Mouse (Mus musculus) hindbrain, embryonic 12.5 days (tissue): Measurements from ENCODE around the gene Rbp3. TPM values are rescaled to one million over a fixed set of nuclear protein-coding genes. Genes with fewer than 3 reads are reported as not detected.
A peak's percentile ranks its signal among the peaks of the same experiment; 100 is the strongest.

ENCODE experiments used
- ATAC-seq: fragments of 200-750 bp; cut with Nextera tagmentation; 2 replicates; pipeline ENCODE4 v1.8.0; 2017; ENCODE audit warnings: moderate TSS enrichment; ENCODE audit not compliant: low FRiP score
- H3K27ac ChIP-seq: fragments of 300-500 bp; sonication (generic); 2 replicates; pipeline ENCODE4 v1.5.1; 2016; ENCODE audit warnings: mild to moderate bottlenecking
- H3K27me3 ChIP-seq: fragments of 300-500 bp; sonication (generic); 2 replicates; pipeline ENCODE4 v1.6.1; 2016; ENCODE audit warnings: mild to moderate bottlenecking
- H3K36me3 ChIP-seq: fragments of 300-500 bp; sonication (generic); 2 replicates; pipeline ENCODE4 v1.6.1; 2016; ENCODE audit warnings: mild to moderate bottlenecking
- H3K4me1 ChIP-seq: fragments of 300-500 bp; sonication (generic); 2 replicates; pipeline ENCODE4 v1.6.1; 2016
- H3K4me2 ChIP-seq: fragments of 300-500 bp; sonication (generic); replicated peaks from 2 replicates; pipeline ENCODE4 v1.6.1; 2016; ENCODE audit warnings: mild to moderate bottlenecking
- H3K4me3 ChIP-seq: fragments of 300-500 bp; sonication (generic); 2 replicates; pipeline ENCODE4 v1.5.1; 2016; ENCODE audit warnings: mild to moderate bottlenecking
- H3K9ac ChIP-seq: fragments of 300-500 bp; sonication (generic); 2 replicates; pipeline ENCODE4 v1.6.1; 2016; ENCODE audit warnings: mild to moderate bottlenecking, moderate library complexity
- H3K9me3 ChIP-seq: fragments of 300-500 bp; sonication (generic); replicated peaks from 2 replicates; pipeline ENCODE4 v1.6.1; 2016; ENCODE audit warnings: mild to moderate bottlenecking
- WGBS: fragments of 180-500 bp; shearing (Covaris S2); methylation state at CpG from one replicate; pipeline ENCODE4 v1.1.7; 2016; 5-methylcytosine and 5-hydroxymethylcytosine counted together
- polyA plus RNA-seq: library from polyadenylated mRNA; unstranded; fragments of >200 nt; fragmentation: Nextera tagmentation; extraction: Ambion mirVana; gene quantifications from 2 replicates; pipeline ENCODE4 v1.2.1, GENCODE M21; 2016

Gene Rbp3
- polyA plus RNA-seq, 1 experiment from 2014 or later, result not detected

GRCm38 (mm10) chr14:33940739-33941138 lies 13.1 kb upstream of the Rbp3 start, which contains the start of gene Gdf2:
TSS of gene Gdf2 (plus strand) at chr14:33941039.
- no peaks in the 10 kb centered on the region for H3K9me3 ChIP-seq
- H3K27me3 ChIP-seq, result 0 out of 2 replicates have a peak, but pooled peaks cover 3% of the 10 kb centered on the region
- no peaks in the 10 kb centered on the region for H3K36me3 ChIP-seq
- no peak within 1 kb of the TSS for H3K4me2 ChIP-seq
- WGBS, result 76% methylated on average over 8 of the region's 8 CpGs
- no peaks in the 10 kb centered on the region for H3K4me1 ChIP-seq
- H3K4me3 ChIP-seq, result no peak within 1 kb of the TSS
- no peak within 1 kb of the TSS for H3K9ac ChIP-seq
- H3K27ac ChIP-seq, result no peak within 1 kb of the TSS
- ATAC-seq, result no peak

DNA sequence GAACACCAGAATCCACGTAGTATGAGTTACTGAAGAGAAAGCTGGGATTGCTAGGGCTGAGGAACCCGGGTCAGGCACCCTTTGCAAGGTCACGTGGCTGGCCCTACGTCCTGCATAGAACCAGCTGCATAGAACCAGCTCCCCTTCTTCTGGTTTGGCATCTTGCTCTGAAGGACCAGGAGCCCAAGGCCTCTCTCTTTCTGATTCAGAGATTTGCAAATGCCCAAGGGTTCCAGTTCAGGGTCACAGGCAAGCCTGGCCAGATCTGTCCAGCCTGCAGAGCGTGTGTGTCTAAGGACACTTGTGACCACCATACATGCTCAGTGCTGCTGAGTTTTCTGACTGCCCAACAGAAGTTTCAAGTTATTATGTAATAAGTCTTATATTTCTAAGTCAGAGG lies 11.6 kb upstream of the Rbp3 start:
- ATAC-seq, result no peak
- Histone ChIP-seq H3K9me3 (no peaks in the 10 kb centered on the region), H3K4me3 (no peak overlapping the region), H3K27me3 (0 out of 2 replicates have a peak, but pooled peaks cover 3% of the 10 kb centered on the region), H3K36me3 (no peaks in the 10 kb centered on the region), H3K4me2 (no peak overlapping the region), H3K27ac (no peak overlapping the region), H3K9ac (no peak overlapping the region), H3K4me1 (no peaks in the 10 kb centered on the region)
- WGBS, result 78% methylated on average over 5 of the region's 5 CpGs

DNA sequence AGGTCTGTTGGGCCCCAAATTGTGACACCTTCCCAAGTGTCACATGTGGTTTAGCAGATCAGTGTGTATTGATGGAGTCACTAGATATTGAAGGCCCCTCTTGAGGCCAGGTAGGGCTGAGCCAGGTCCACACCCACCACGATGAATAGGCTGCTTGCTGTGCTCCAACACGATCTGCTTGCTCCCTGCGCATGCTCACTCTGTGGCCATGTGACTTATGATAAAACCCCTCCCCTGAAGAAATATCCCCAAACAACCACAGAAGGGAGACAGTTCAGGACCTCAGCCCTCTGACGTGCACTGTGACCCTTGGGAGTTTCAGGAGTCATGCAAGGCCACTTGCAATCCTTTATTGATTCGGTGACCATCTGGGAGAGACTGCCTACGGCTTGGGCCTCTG lies 7.7 kb upstream of the Rbp3 start:
- Histone ChIP-seq H3K4me2 (no peak overlapping the region), H3K4me1 (no peaks in the 10 kb centered on the region), H3K9ac (no peak overlapping the region), H3K27ac (no peak overlapping the region), H3K27me3 (no peaks in the 10 kb centered on the region), H3K9me3 (no peaks in the 10 kb centered on the region), H3K4me3 (no peak overlapping the region), H3K36me3 (no peaks in the 10 kb centered on the region)
- ATAC-seq, result no peak
- WGBS, result 76% methylated on average over 6 of the region's 6 CpGs

- H3K27me3 ChIP-seq, result no peaks in the 10 kb centered on the region
- 62% methylated on average over 6 of the region's 6 CpGs for WGBS
- H3K9ac ChIP-seq, result no peak overlapping the region
- H3K4me3 ChIP-seq, result no peak overlapping the region
- no peaks in the 10 kb centered on the region for H3K4me1 ChIP-seq
- no peak overlapping the region for H3K27ac ChIP-seq
- H3K4me2 ChIP-seq, result no peak overlapping the region
- no peaks in the 10 kb centered on the region for H3K36me3 ChIP-seq
- no peaks in the 10 kb centered on the region for H3K9me3 ChIP-seq
- ATAC-seq, result no peak
Measured at GRCm38 (mm10) chr14:33952233-33952981, 1.4 kb upstream of the Rbp3 start.

DNA sequence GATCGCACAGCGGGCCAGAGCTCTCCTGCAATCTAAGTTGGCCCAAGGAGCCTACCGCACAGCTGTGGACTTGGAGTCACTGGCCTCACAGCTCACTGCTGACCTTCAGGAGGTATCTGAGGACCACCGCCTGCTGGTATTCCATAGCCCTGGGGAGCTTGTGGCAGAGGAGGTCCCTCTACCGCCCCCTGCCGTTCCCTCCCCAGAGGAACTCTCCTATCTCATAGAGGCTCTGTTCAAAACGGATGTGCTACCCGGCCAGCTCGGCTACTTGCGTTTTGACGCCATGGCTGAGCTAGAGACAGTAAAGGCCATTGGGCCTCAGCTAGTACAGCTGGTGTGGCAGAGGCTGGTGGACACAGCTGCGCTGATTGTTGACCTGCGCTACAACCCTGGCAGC lies 2.3 kb downstream of the Rbp3 start:
- no peaks in the 10 kb centered on the region for H3K9me3 ChIP-seq
- no peak for ATAC-seq
- no peaks in the 10 kb centered on the region for H3K27me3 ChIP-seq
- no peaks in the 10 kb centered on the region for H3K36me3 ChIP-seq
- H3K4me1 ChIP-seq, result no peaks in the 10 kb centered on the region
- H3K4me3 ChIP-seq, result no peak overlapping the region
- H3K27ac ChIP-seq, result no peak overlapping the region
- 79% methylated on average over 13 of the region's 13 CpGs for WGBS
- no peak overlapping the region for H3K4me2 ChIP-seq
- no peak overlapping the region for H3K9ac ChIP-seq

GRCm38 (mm10) chr14:33958186-33958585 lies 4.4 kb downstream of the Rbp3 start:
- Histone ChIP-seq H3K9ac (no peak overlapping the region), H3K36me3 (no peaks in the 10 kb centered on the region), H3K27me3 (no peaks in the 10 kb centered on the region), H3K4me1 (no peaks in the 10 kb centered on the region), H3K4me3 (no peak overlapping the region), H3K27ac (no peak overlapping the region), H3K4me2 (no peak overlapping the region), H3K9me3 (no peaks in the 10 kb centered on the region)
- 93% methylated on average over 4 of the region's 4 CpGs for WGBS
- no peak for ATAC-seq

- H3K4me1 ChIP-seq, result no peaks in the 10 kb centered on the region
- no peak overlapping the region for H3K4me3 ChIP-seq
- H3K27ac ChIP-seq, result no peak overlapping the region
- no peaks in the 10 kb centered on the region for H3K36me3 ChIP-seq
- H3K4me2 ChIP-seq, result no peak overlapping the region
- ATAC-seq, result no peak
- H3K27me3 ChIP-seq, result no peaks in the 10 kb centered on the region
- 77% methylated on average over 3 of the region's 3 CpGs for WGBS
- H3K9ac ChIP-seq, result no peak overlapping the region
- H3K9me3 ChIP-seq, result no peaks in the 10 kb centered on the region
Measured at GRCm38 (mm10) chr14:33958841-33959240, 5.0 kb downstream of the Rbp3 start.

GRCm38 (mm10) chr14:33959341-33959740 lies 5.5 kb downstream of the Rbp3 start:
- Histone ChIP-seq H3K4me1 (no peaks in the 10 kb centered on the region), H3K4me2 (no peak overlapping the region), H3K27ac (no peak overlapping the region), H3K27me3 (no peaks in the 10 kb centered on the region), H3K36me3 (no peaks in the 10 kb centered on the region), H3K9ac (no peak overlapping the region), H3K9me3 (no peaks in the 10 kb centered on the region), H3K4me3 (no peak overlapping the region)
- WGBS, result 19% methylated on average over 9 of the region's 9 CpGs
- no peak; the same call in 1 of the 2 replicates for ATAC-seq

DNA sequence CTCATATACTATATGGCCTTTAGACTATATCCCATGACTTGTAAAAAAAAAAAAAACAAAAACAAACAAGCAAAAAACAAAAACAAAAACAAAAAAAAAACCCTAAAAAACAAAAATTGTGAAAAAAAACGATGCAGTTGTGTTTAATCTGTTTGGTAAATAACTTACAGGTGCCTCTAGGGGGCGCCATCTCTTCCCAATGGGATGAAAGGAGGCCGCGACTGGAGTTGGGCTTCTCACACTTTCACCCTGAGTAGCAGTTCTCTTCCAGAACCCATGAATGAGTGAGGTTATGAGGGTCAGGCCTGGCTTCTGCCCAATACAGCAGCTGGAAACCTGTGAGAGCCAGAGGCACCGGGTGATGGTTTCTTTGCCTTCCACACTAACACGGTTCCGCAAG lies 11.9 kb downstream of the Rbp3 start:
- Histone ChIP-seq H3K4me2 (no peak overlapping the region), H3K9ac (no peak overlapping the region), H3K4me3 (no peak overlapping the region), H3K4me1 (no peaks in the 10 kb centered on the region), H3K27me3 (no peaks in the 10 kb centered on the region), H3K9me3 (no peaks in the 10 kb centered on the region), H3K36me3 (no peaks in the 10 kb centered on the region), H3K27ac (no peak overlapping the region)
- ATAC-seq, result no peak
- 67% methylated on average over 7 of the region's 7 CpGs for WGBS

- 50% methylated on average over 7 of the region's 7 CpGs for WGBS
Measured at GRCm38 (mm10) chr14:33972679-33973078, 18.9 kb downstream of the Rbp3 start.

GRCm38 (mm10) chr14:33974752-33975151 lies 20.9 kb downstream of the Rbp3 start:
- ATAC-seq, result no peak
- peaks cover 10% of the 10 kb centered on the region; the same call in 1 of the 2 replicates for H3K4me1 ChIP-seq
- H3K9me3 ChIP-seq, result no peaks in the 10 kb centered on the region
- peaks cover 15% of the 10 kb centered on the region for H3K27me3 ChIP-seq
- no peak overlapping the region for H3K9ac ChIP-seq
- H3K4me3 ChIP-seq, result no peak overlapping the region
- H3K4me2 ChIP-seq, result no peak overlapping the region
- 48% methylated on average over 5 of the region's 5 CpGs for WGBS
- no peaks in the 10 kb centered on the region for H3K36me3 ChIP-seq
- no peak overlapping the region for H3K27ac ChIP-seq

More at GRCm38 (mm10) chr14:33972679-33973078, 18.9 kb downstream of the Rbp3 start:
- H3K9ac ChIP-seq, result no peak overlapping the region
- no peaks in the 10 kb centered on the region for H3K36me3 ChIP-seq
- H3K27me3 ChIP-seq, result 0 out of 2 replicates have a peak, but pooled peaks cover 3% of the 10 kb centered on the region
- no peaks in the 10 kb centered on the region for H3K4me1 ChIP-seq
- H3K4me3 ChIP-seq, result no peak overlapping the region
- no peak overlapping the region for H3K27ac ChIP-seq
- H3K9me3 ChIP-seq, result no peaks in the 10 kb centered on the region
- ATAC-seq, result no peak
- no peak overlapping the region for H3K4me2 ChIP-seq

- Histone ChIP-seq H3K4me3 (no peak overlapping the region), H3K27me3 (peaks cover 15% of the 10 kb centered on the region), H3K27ac (no peak overlapping the region; the same call in 1 of the 2 replicates), H3K4me1 (peaks cover 10% of the 10 kb centered on the region; the same call in 1 of the 2 replicates), H3K36me3 (no peaks in the 10 kb centered on the region), H3K9ac (no peak overlapping the region), H3K9me3 (no peaks in the 10 kb centered on the region), H3K4me2 (peak overlapping the region; percentile 84; the same call in 1 of the 2 replicates)
- WGBS, result 33% methylated on average over 7 of the region's 7 CpGs
- no peak for ATAC-seq
Measured at GRCm38 (mm10) chr14:33977748-33978147, 23.9 kb downstream of the Rbp3 start.

- H3K27ac ChIP-seq, result no peak within 1 kb of the TSS; the same call in 1 of the 2 replicates
- H3K4me1 ChIP-seq, result peaks cover 10% of the 10 kb centered on the region; the same call in 1 of the 2 replicates
- WGBS, result 2% methylated on average over 25 of the region's 25 CpGs
- H3K36me3 ChIP-seq, result no peaks in the 10 kb centered on the region
- peak within 1 kb of the TSS; percentile 84 for H3K4me2 ChIP-seq
- peaks cover 15% of the 10 kb centered on the region for H3K27me3 ChIP-seq
- no peaks in the 10 kb centered on the region for H3K9me3 ChIP-seq
- peak within 1 kb of the TSS; percentile 42 for H3K9ac ChIP-seq
- peak within 1 kb of the TSS; percentile 38 for H3K4me3 ChIP-seq
- peak; percentile 48 for ATAC-seq
Measured at GRCm38 (mm10) chr14:33978604-33979059, 24.8 kb downstream of the Rbp3 start, which contains the start of gene Zfp488. TSS of gene Zfp488 (minus strand) at chr14:33978764.
